Mouse (Mus musculus) neural tube, embryonic 15.5 days (tissue): ENCODE results near the gene 1190002N15Rik. TPM values are rescaled to one million over a fixed set of nuclear protein-coding genes. Genes with fewer than 3 reads are reported as not detected.

Experiments
- ATAC-seq: fragments of 200-750 bp; cut with Nextera tagmentation; 2 replicates; pipeline ENCODE4 v1.8.0; 2017; ENCODE audit warnings: mild to moderate bottlenecking, moderate TSS enrichment, moderate library complexity; ENCODE audit not compliant: low FRiP score
- H3K27ac ChIP-seq: fragments of 300-500 bp; sonication (generic); replicated peaks from 2 replicates; pipeline ENCODE4 v1.5.1; 2015; ENCODE audit warnings: mild to moderate bottlenecking, inconsistent platforms
- H3K27me3 ChIP-seq: fragments of 300-500 bp; sonication (generic); replicated peaks from 2 replicates; pipeline ENCODE4 v1.6.1; 2015; ENCODE audit warnings: inconsistent platforms
- H3K36me3 ChIP-seq: fragments of 300-500 bp; sonication (generic); 2 replicates; pipeline ENCODE4 v1.6.1; 2015; ENCODE audit warnings: inconsistent platforms
- H3K4me1 ChIP-seq: fragments of 300-500 bp; sonication (generic); 2 replicates; pipeline ENCODE4 v1.6.1; 2015; ENCODE audit warnings: inconsistent platforms
- H3K4me2 ChIP-seq: fragments of 300-500 bp; sonication (generic); 2 replicates; pipeline ENCODE4 v1.6.1; 2015; ENCODE audit warnings: inconsistent platforms, mild to moderate bottlenecking, moderate library complexity
- H3K4me3 ChIP-seq: fragments of 300-500 bp; sonication (generic); replicated peaks from 2 replicates; pipeline ENCODE4 v1.5.1; 2015; ENCODE audit warnings: mild to moderate bottlenecking, inconsistent platforms
- H3K9ac ChIP-seq: fragments of 300-500 bp; sonication (generic); replicated peaks from 2 replicates; pipeline ENCODE4 v1.6.1; 2015; ENCODE audit warnings: mild to moderate bottlenecking, inconsistent platforms
- H3K9me3 ChIP-seq: fragments of 300-500 bp; sonication (generic); replicated peaks from 2 replicates; pipeline ENCODE4 v1.6.1; 2016; ENCODE audit warnings: inconsistent platforms
- WGBS: fragments of 180-500 bp; shearing (Covaris S2); methylation state at CpG from one replicate; pipeline ENCODE4 v1.1.7; 2015; ENCODE audit warnings: mixed read lengths; 5-methylcytosine and 5-hydroxymethylcytosine counted together
- polyA plus RNA-seq: library from polyadenylated mRNA; unstranded; fragments of >200 nt; fragmentation: Nextera tagmentation; extraction: Ambion mirVana; gene quantifications from 2 replicates; pipeline ENCODE4 v1.2.1, GENCODE M21; 2015

The 1190002N15Rik gene
- 8.6 and 13.3 TPM in 2 replicates for polyA plus RNA-seq

GRCm38 (mm10) chr9:94537970-94538822 lies at the start of gene 1190002N15Rik:
Gene 1190002N15Rik, minus strand, starts transcription at chr9:94538081.
- Histone ChIP-seq H3K4me3 (peak within 1 kb of the TSS; percentile 87), H3K36me3 (no peaks in the 10 kb centered on the region), H3K27ac (peak within 1 kb of the TSS; percentile 99), H3K4me2 (peak within 1 kb of the TSS; percentile 88), H3K4me1 (peaks cover 38% of the 10 kb centered on the region), H3K27me3 (no peaks in the 10 kb centered on the region), H3K9me3 (no peaks in the 10 kb centered on the region), H3K9ac (peak within 1 kb of the TSS; percentile 82)
- under 1% methylated on average over 60 of the region's 104 CpGs for WGBS
- ATAC-seq: peak; percentile 95

- Histone ChIP-seq H3K4me1 (no peaks in the 10 kb centered on the region), H3K4me3 (no peak overlapping the region), H3K9me3 (no peaks in the 10 kb centered on the region), H3K4me2 (no peak overlapping the region), H3K9ac (no peak overlapping the region), H3K27me3 (no peaks in the 10 kb centered on the region), H3K27ac (no peak overlapping the region), H3K36me3 (no peaks in the 10 kb centered on the region)
- 76% methylated on average over 8 of the region's 8 CpGs for WGBS
- no peak for ATAC-seq
Observed at GRCm38 (mm10) chr9:94582309-94582708, 44.4 kb upstream of the 1190002N15Rik start.

GRCm38 (mm10) chr9:94581661-94582060 lies 43.8 kb upstream of the 1190002N15Rik start:
- no peak overlapping the region for H3K4me3 ChIP-seq
- H3K9me3 ChIP-seq: no peaks in the 10 kb centered on the region
- no peaks in the 10 kb centered on the region for H3K4me1 ChIP-seq
- no peaks in the 10 kb centered on the region for H3K27me3 ChIP-seq
- WGBS: 90% methylated on average over 4 of the region's 4 CpGs
- no peak for ATAC-seq
- H3K4me2 ChIP-seq: no peak overlapping the region
- H3K27ac ChIP-seq: no peak overlapping the region
- no peaks in the 10 kb centered on the region for H3K36me3 ChIP-seq
- H3K9ac ChIP-seq: no peak overlapping the region

GRCm38 (mm10) chr9:94580071-94580737 lies 42.3 kb upstream of the 1190002N15Rik start:
- Histone ChIP-seq H3K4me3 (no peak overlapping the region), H3K9ac (no peak overlapping the region), H3K27me3 (no peaks in the 10 kb centered on the region), H3K36me3 (no peaks in the 10 kb centered on the region), H3K4me1 (no peaks in the 10 kb centered on the region), H3K9me3 (no peaks in the 10 kb centered on the region), H3K4me2 (no peak overlapping the region), H3K27ac (no peak overlapping the region)
- ATAC-seq: no peak
- 87% methylated on average over 3 of the region's 3 CpGs for WGBS

GRCm38 (mm10) chr9:94571802-94572201 lies 33.9 kb upstream of the 1190002N15Rik start:
- Histone ChIP-seq H3K4me3 (no peak overlapping the region), H3K9ac (no peak overlapping the region), H3K27ac (no peak overlapping the region), H3K36me3 (no peaks in the 10 kb centered on the region), H3K4me2 (no peak overlapping the region), H3K9me3 (no peaks in the 10 kb centered on the region; the same call in 1 of the 2 replicates), H3K27me3 (no peaks in the 10 kb centered on the region), H3K4me1 (no peaks in the 10 kb centered on the region)
- no peak for ATAC-seq
- WGBS: 69% methylated on average over 1 of the region's 1 CpGs

- no peak for ATAC-seq
- WGBS: 59% methylated on average over 3 of the region's 3 CpGs
Observed at GRCm38 (mm10) chr9:94568386-94568785, 30.5 kb upstream of the 1190002N15Rik start.

GRCm38 (mm10) chr9:94567722-94568314 lies 29.9 kb upstream of the 1190002N15Rik start:
- Histone ChIP-seq H3K36me3 (no peaks in the 10 kb centered on the region), H3K4me2 (no peak overlapping the region), H3K27ac (no peak overlapping the region), H3K4me3 (no peak overlapping the region), H3K27me3 (no peaks in the 10 kb centered on the region), H3K4me1 (no peaks in the 10 kb centered on the region), H3K9me3 (no peaks in the 10 kb centered on the region), H3K9ac (no peak overlapping the region)
- no peak for ATAC-seq
- WGBS: 58% methylated on average over 5 of the region's 5 CpGs

More at GRCm38 (mm10) chr9:94568386-94568785, 30.5 kb upstream of the 1190002N15Rik start:
- Histone ChIP-seq H3K36me3 (no peaks in the 10 kb centered on the region), H3K4me2 (no peak overlapping the region), H3K4me3 (no peak overlapping the region), H3K27me3 (no peaks in the 10 kb centered on the region), H3K9ac (no peak overlapping the region), H3K4me1 (no peaks in the 10 kb centered on the region), H3K9me3 (no peaks in the 10 kb centered on the region; the same call in 1 of the 2 replicates), H3K27ac (no peak overlapping the region)

- no peaks in the 10 kb centered on the region for H3K4me1 ChIP-seq
- H3K4me3 ChIP-seq: no peak overlapping the region
- H3K9me3 ChIP-seq: no peaks in the 10 kb centered on the region
- whole genome bisulfite sequencing: 87% methylated on average over 6 of the region's 6 CpGs
- no peak for ATAC-seq
- H3K36me3 ChIP-seq: no peaks in the 10 kb centered on the region
- no peak overlapping the region for H3K4me2 ChIP-seq
- H3K9ac ChIP-seq: no peak overlapping the region
- no peaks in the 10 kb centered on the region for H3K27me3 ChIP-seq
- H3K27ac ChIP-seq: no peak overlapping the region
Observed at GRCm38 (mm10) chr9:94556776-94557514, 19.1 kb upstream of the 1190002N15Rik start.

- Histone ChIP-seq H3K27me3 (no peaks in the 10 kb centered on the region), H3K36me3 (no peaks in the 10 kb centered on the region), H3K27ac (no peak overlapping the region), H3K9me3 (no peaks in the 10 kb centered on the region), H3K4me3 (no peak overlapping the region), H3K4me1 (no peaks in the 10 kb centered on the region), H3K4me2 (no peak overlapping the region), H3K9ac (no peak overlapping the region)
- no peak for ATAC-seq
Observed at GRCm38 (mm10) chr9:94556249-94556648, 18.4 kb upstream of the 1190002N15Rik start.

GRCm38 (mm10) chr9:94550493-94551095 lies 12.7 kb upstream of the 1190002N15Rik start:
- ATAC-seq: 0 out of 2 replicates have a peak, but pooled peaks have one; percentile 38
- Histone ChIP-seq H3K36me3 (no peaks in the 10 kb centered on the region), H3K4me2 (no peak overlapping the region), H3K27ac (no peak overlapping the region), H3K4me3 (no peak overlapping the region), H3K4me1 (no peaks in the 10 kb centered on the region), H3K27me3 (no peaks in the 10 kb centered on the region), H3K9me3 (no peaks in the 10 kb centered on the region), H3K9ac (no peak overlapping the region)
- 81% methylated on average over 2 of the region's 2 CpGs for WGBS

GRCm38 (mm10) chr9:94543881-94544280 lies 6.0 kb upstream of the 1190002N15Rik start:
- Histone ChIP-seq H3K9me3 (no peaks in the 10 kb centered on the region), H3K4me2 (no peak overlapping the region), H3K27me3 (no peaks in the 10 kb centered on the region), H3K27ac (no peak overlapping the region), H3K4me3 (no peak overlapping the region), H3K9ac (no peak overlapping the region), H3K36me3 (no peaks in the 10 kb centered on the region), H3K4me1 (peaks cover 12% of the 10 kb centered on the region)
- no peak for ATAC-seq
- 92% methylated on average over 4 of the region's 4 CpGs for WGBS
